In genomic region chr15:88854969-88855830, GRCm38 (mm10) we compare ENCODE assay signal across 9 mouse cellular contexts. TPM values are rescaled to one million over a fixed set of nuclear protein-coding genes. Genes with fewer than 3 reads are reported as not detected.
DNase-seq lines count a peak whose midpoint lies in the region; ATAC-seq lines count a peak whose summit lies in the region.
"Had no signal": no experiment of that assay in that cellular context is flagged by ENCODE, and none has a peak within 500 bp of the region (broad histone marks: within the 10 kb centered on the region; RNA-seq: fewer than 3 reads in every experiment).

No protein-coding gene starts in this region.

- H3K9me3 ChIP-seq in limb, embryonic 10.5 days (replicated peaks), result no peaks in the 10 kb centered on the region
- H3K9me3 ChIP-seq: hindbrain, embryonic 15.5 days had no signal

- WGBS in limb, embryonic 10.5 days, result 81% methylated on average over 15 of the region's 15 CpGs

- no peak for ATAC-seq in CD4-positive, CD25-positive, alpha-beta regulatory T cell, adult 4 months

- H3K27ac ChIP-seq in limb, embryonic 10.5 days, result peak overlapping the region; percentile 30

- peaks cover 34% of the 10 kb centered on the region for H3K4me1 ChIP-seq in limb, embryonic 10.5 days

- H3K36me3 ChIP-seq in limb, embryonic 10.5 days, result no peaks in the 10 kb centered on the region
- H3K36me3 ChIP-seq: hindbrain, embryonic 15.5 days had no signal

- no peaks in the 10 kb centered on the region for H3K27me3 ChIP-seq in limb, embryonic 10.5 days (ENCODE audit: low read depth, poor library complexity, severe bottlenecking)
- H3K27me3 ChIP-seq: hindbrain, embryonic 15.5 days had no signal

- no peak overlapping the region for H3K4me3 ChIP-seq in limb, embryonic 10.5 days
- H3K4me3 ChIP-seq: hindbrain, embryonic 15.5 days had no signal

- DNase-seq in cerebellum, adult 9-11 months, result peak; percentile 59
- DNase-seq in cerebellum, postnatal 4 days (ENCODE audit: low spot score in 2 of 2), result no peak
- DNase-seq in ovary, postnatal 10 days (ENCODE audit: low spot score), result peak; percentile 1
- no peak for DNase-seq in ovary, adult 18-20 months (ENCODE audit: low spot score)
- no peak for DNase-seq in limb, embryonic 10.5 days (ENCODE audit: low spot score)
- no peak for DNase-seq in left cerebral cortex, postnatal 14 days (ENCODE audit: low spot score in 2 of 2)
- DNase-seq in right cerebral cortex, postnatal 36 days (ENCODE audit: low spot score in 2 of 2), result no peak

- intact Hi-C loops in left cerebral cortex, postnatal 14 days (cut with DNase I), result no loop called here

RNA-seq across cellular contexts. Expression of gene Pim3, which starts 6.8 kb away (rescaled TPM):
- 46.6 and 48.2 TPM in 2 replicates for polyA plus RNA-seq in limb, embryonic 10.5 days (2016; fragmentation: Nextera tagmentation; extraction: Ambion mirVana)
- 1 to 10 TPM; 1.5 to 4.3 TPM for polyA plus RNA-seq in CD4-positive, CD25-positive, alpha-beta regulatory T cell, adult 4 months (2017; shearing (Covaris generic))
- 10 to 100 TPM; 37.3 to 40.4 TPM for total RNA-seq in left cerebral cortex, postnatal 14 days (2021)

RNA-seq across cellular contexts. Expression of gene Creld2, which starts 35.8 kb away (rescaled TPM):
- 98.5 and 99.0 TPM in 2 replicates for polyA plus RNA-seq in limb, embryonic 10.5 days (2016; fragmentation: Nextera tagmentation; extraction: Ambion mirVana)
- polyA plus RNA-seq in CD4-positive, CD25-positive, alpha-beta regulatory T cell, adult 4 months (2017; shearing (Covaris generic)), result 10 to 100 TPM; 24.7 to 25.1 TPM
- 10 to 100 TPM; 18.9 to 21.4 TPM for total RNA-seq in left cerebral cortex, postnatal 14 days (2021)

RNA-seq across cellular contexts. Expression of gene Alg12, which starts 36.1 kb away (rescaled TPM):
- 10.8 and 12.3 TPM in 2 replicates for polyA plus RNA-seq in limb, embryonic 10.5 days (2016; fragmentation: Nextera tagmentation; extraction: Ambion mirVana)
- 10 to 100 TPM; 17.1 to 23.5 TPM for polyA plus RNA-seq in CD4-positive, CD25-positive, alpha-beta regulatory T cell, adult 4 months (2017; shearing (Covaris generic))
- 10 to 100 TPM; 10.3 to 12.3 TPM for total RNA-seq in left cerebral cortex, postnatal 14 days (2021)

Comparison
In these comparisons a context has a peak if more than half of its experiments do, and no peak if none do; other contexts are left out.
1. DNase-seq: peak in cerebellum, adult 9-11 months (single experiment) and ovary, postnatal 10 days (single experiment); none in cerebellum, postnatal 4 days (0 of 2), ovary, adult 18-20 months (single experiment), limb, embryonic 10.5 days (single experiment), left cerebral cortex, postnatal 14 days (0 of 2) and right cerebral cortex, postnatal 36 days (0 of 2).